Mouse (Mus musculus): ENCODE data around the gene Lingo4.

GRCm38 (mm10) chr3:94449377-94449776 is 51.1 kb downstream of the Lingo4 start:
- TF ChIP-seq POLR2A (IDR thresholded peaks at IDR 0.05; ENCODE audit: control insufficient read depth, low read depth, low read length) (no peak), CTCF (IDR thresholded peaks at IDR 0.05; ENCODE audit: control insufficient read depth, insufficient read depth, insufficient replicate concordance, low read depth, low read length) (no peak)
